Mouse (Mus musculus) megakaryocyte, adult 5-6 weeks (primary cell): ENCODE results near the gene Tnk2. TPM values are rescaled to one million over a fixed set of nuclear protein-coding genes. Genes with fewer than 3 reads are reported as not detected.

ENCODE experiments used
- ATAC-seq: 2 replicates; pipeline ENCODE4 v1.8.0; 2016; ENCODE audit warnings: mild to moderate bottlenecking, inconsistent platforms; ENCODE audit not compliant: poor library complexity, severe bottlenecking
- total RNA-seq, 2 experiments: library from RNA; stranded (forward) in 1 of 2; stranded (reverse) in 1 of 2; fragments of 153-499, 151-499 nt in 1 of 2; fragments of 221-1000, 200-1000 nt in 1 of 2; gene quantifications; 2 replicates each; pipeline versions ENCODE4 v1.2.3 to v1.2.4; 2015 to 2017

The Tnk2 gene
- total RNA-seq, 2 experiments from 2014 or later: 5.5 to 6.4 TPM

GRCm38 (mm10) chr16:32657498-32658250 lies 14.0 kb downstream of the Tnk2 start:
- no peak for ATAC-seq

GRCm38 (mm10) chr16:32658743-32659171 lies 15.1 kb downstream of the Tnk2 start:
- peak; percentile 50 for ATAC-seq

- 0 out of 2 replicates have a peak, but pooled peaks have one; percentile 16 for ATAC-seq
Observed at GRCm38 (mm10) chr16:32659385-32659784, 15.7 kb downstream of the Tnk2 start.

GRCm38 (mm10) chr16:32660095-32660494 lies 16.4 kb downstream of the Tnk2 start:
- no peak for ATAC-seq

- ATAC-seq: no peak
Observed at GRCm38 (mm10) chr16:32660557-32661321, 17.1 kb downstream of the Tnk2 start.

GRCm38 (mm10) chr16:32661493-32661921 lies 17.8 kb downstream of the Tnk2 start:
- ATAC-seq: no peak

- no peak for ATAC-seq
Observed at GRCm38 (mm10) chr16:32662372-32662771, 18.7 kb downstream of the Tnk2 start.

- no peak for ATAC-seq
Observed at GRCm38 (mm10) chr16:32663231-32663858, 19.7 kb downstream of the Tnk2 start.

- ATAC-seq: no peak
Observed at GRCm38 (mm10) chr16:32664211-32664610, 20.5 kb downstream of the Tnk2 start.

- ATAC-seq: peak; percentile 77
Observed at GRCm38 (mm10) chr16:32665851-32666665, 22.4 kb downstream of the Tnk2 start.

- ATAC-seq: no peak
Observed at GRCm38 (mm10) chr16:32666671-32667551, 23.2 kb downstream of the Tnk2 start.

- no peak for ATAC-seq
Observed at GRCm38 (mm10) chr16:32667552-32667872, 23.8 kb downstream of the Tnk2 start.

- no peak for ATAC-seq
Observed at GRCm38 (mm10) chr16:32668030-32668429, 24.4 kb downstream of the Tnk2 start.

GRCm38 (mm10) chr16:32668472-32668871 lies 24.8 kb downstream of the Tnk2 start:
- no peak for ATAC-seq

GRCm38 (mm10) chr16:32669243-32669642 lies 25.6 kb downstream of the Tnk2 start:
- no peak for ATAC-seq

GRCm38 (mm10) chr16:32670354-32671124 lies 26.9 kb downstream of the Tnk2 start:
- no peak for ATAC-seq

GRCm38 (mm10) chr16:32671206-32671887 lies 27.7 kb downstream of the Tnk2 start:
- no peak for ATAC-seq

GRCm38 (mm10) chr16:32672250-32672649 lies 28.6 kb downstream of the Tnk2 start:
- no peak for ATAC-seq
